Mouse (Mus musculus) gastrocnemius, postnatal 10 days (tissue): ENCODE measurements around the gene Parvb. TPM values are rescaled to one million over a fixed set of nuclear protein-coding genes. Genes with fewer than 3 reads are reported as not detected.
"Not testable (repeated sequence)": the region's sequence is repeated elsewhere in the genome, so short reads cannot be mapped to it uniquely, and the experiment has no call there.

Experiments
- DNase-seq: peaks from one replicate; pipeline ENCODE4 v3.0.0; 2021; ENCODE audit warnings: mixed read lengths
- total RNA-seq, 2 experiments: library from RNA; stranded (reverse); gene quantifications; 2 replicates each; pipeline ENCODE4 v1.2.3; 2021

The Parvb gene
- total RNA-seq, 2 experiments from 2014 or later = 80.9 to 83.6 TPM

DNA sequence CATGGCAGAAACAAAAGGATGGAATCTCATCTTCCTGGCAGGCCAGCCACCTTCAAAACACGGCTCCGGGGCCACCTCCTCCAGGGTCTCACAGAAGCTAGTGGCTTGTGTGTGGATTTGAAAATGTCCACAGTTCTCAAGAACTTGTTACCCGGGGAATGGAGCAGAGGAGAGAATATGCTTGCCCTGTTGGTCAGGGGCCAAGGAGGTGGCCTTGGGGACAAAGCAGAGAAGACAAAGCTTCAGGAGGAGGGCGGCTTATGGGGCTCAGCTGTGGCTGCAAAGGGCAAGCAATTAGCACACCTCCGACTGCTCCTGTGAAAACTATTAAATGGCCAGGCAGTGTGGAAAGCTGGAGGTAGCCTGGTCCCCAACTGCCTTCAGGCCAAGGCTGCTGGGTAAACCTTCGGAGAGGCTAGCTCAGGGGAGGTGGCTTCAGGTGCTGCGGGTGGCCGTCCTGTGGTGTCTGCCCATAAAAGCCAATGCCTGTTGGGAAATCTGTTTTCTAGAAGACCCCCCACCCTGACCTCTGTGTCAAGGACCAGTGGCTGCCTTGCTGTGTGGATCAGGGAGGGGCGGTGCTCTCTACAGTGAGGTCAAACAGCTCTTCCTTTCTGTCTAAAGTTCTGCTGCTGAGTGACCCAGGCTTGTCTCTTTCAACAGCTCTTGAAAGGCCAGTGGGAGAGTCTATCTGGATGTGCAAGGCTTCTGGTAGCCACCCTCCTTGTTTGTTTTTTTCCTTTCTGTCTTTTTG lies 26.9 kb downstream of the Parvb start:
- no peak for DNase-seq

DNA sequence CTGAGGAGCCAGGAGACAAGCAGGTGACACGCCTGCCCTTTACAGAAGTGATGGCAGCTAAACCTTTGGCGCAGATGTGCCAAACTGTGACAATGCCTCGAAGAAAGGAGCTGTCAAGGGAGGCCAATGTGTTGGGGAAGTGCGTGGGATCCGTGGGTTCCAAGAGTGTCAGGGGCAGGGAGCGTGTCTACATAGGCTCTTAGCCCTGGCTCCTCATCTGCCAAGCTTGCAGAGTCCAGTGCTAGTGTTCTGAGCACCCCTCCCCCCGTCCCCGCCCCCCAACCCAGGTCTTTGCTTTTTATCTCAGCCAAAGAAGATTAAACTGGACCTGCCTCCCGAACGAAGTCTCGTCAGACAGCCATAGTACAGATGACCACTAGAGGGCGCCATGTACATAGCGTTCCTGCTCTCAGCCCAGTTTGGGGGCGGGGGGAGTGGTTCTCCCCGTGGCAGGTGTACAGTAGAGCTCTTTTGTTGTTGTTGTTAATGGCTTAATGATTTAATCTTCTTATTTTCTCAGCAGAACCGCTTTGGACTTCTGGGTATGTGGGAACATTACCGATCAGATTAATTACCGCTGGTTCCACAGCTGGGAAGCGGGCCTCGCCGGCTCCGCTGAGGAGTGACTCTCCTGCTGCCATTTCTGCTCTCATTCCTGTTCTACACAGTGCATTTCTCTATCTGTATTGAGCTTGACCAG lies 28.4 kb downstream of the Parvb start:
- peak; percentile 79 for DNase-seq

DNA sequence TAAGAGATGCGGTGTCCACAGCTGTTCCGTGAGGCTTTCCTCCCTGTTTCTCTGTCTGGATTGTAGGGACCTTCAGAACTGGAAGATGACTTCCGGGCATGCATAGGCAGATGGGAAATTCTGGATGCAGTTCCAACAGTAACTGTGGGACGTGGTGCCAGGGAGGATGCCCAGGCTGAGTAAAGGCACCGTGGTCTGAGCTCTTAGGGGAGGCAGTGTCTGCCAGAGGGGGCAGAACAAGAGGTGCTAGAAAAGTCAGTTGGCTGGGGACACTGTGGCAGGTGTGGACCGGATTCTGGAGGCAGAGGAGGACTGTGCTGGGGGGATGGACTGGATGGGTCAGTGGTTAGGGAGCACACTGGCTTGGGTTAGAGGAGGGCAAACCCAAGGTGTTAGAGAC lies 30.8 kb downstream of the Parvb start:
- no peak for DNase-seq

GRCm38 (mm10) chr15:84263573-84263972 lies 31.7 kb downstream of the Parvb start:
- no peak for DNase-seq

DNA sequence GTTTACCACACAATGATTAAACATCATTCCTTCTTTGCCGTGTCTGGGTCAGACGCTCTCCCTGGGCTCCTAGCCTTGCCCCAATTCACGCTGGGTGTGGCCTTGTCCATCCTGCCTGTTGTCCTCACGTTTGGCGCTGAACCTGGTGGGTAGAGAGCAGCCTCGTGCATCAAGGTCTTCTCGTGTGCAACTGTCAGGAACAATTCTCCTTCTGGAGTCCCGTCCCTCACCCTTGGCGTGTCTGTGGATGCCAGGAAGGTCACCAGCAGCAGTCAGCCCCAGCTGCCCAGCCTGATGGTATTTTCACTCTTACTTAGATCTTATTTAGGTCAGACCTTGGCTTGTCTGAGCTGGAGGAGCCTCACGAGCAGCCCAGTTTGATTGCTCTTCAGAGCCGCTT lies 33.3 kb downstream of the Parvb start:
- no peak for DNase-seq

DNA sequence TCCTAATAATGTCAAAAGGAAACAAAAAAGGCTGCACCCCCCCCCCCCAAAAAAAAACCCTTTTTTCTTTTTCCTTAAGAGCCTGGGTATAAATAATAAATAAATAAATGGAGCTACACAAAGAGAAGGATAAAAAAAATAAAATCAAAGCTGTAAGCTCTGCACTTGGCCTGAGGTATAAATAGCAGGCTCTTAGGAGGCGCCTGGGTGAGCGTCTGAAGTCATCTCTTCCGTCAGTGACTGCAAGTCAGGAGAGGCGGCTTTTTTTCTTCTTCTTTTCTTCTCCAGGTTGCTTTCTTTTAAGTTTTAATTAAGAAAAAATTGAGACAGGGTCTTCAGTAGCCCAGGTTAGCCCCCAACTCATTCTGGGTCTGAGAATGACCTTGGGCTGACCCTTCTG lies 34.4 kb downstream of the Parvb start:
- DNase-seq = no peak

GRCm38 (mm10) chr15:84267720-84268260 lies 35.9 kb downstream of the Parvb start:
- DNase-seq = no peak

DNA sequence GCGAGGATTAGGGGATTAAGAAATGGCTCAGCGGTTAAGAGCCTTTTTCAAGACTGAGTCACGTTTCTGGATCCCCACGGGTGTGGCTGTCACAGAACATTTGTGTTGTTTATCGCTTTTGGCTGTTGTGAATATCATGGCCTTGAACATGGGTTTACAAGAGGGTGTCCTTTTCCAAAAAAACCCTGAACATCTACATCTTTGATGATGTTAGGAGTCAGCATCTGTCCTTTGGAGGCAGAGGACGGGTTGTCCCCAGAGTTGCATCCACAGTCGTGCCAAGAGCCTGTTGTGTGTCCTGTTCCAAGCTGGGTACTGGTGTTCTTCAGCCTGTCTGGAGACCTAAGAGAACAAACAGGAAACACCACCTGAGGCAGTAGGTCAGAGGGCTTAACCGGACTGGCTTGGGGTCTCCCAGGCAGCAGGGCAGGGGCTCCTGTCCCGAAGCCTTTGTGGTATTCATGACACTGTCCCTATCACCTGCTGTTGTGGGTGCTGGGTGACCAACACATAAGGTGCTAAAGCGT lies 37.3 kb downstream of the Parvb start:
- DNase-seq = no peak

GRCm38 (mm10) chr15:84270032-84270431 lies 38.2 kb downstream of the Parvb start:
- DNase-seq = no peak

GRCm38 (mm10) chr15:84270463-84270862 lies 38.6 kb downstream of the Parvb start:
- peak; percentile 33 for DNase-seq

DNA sequence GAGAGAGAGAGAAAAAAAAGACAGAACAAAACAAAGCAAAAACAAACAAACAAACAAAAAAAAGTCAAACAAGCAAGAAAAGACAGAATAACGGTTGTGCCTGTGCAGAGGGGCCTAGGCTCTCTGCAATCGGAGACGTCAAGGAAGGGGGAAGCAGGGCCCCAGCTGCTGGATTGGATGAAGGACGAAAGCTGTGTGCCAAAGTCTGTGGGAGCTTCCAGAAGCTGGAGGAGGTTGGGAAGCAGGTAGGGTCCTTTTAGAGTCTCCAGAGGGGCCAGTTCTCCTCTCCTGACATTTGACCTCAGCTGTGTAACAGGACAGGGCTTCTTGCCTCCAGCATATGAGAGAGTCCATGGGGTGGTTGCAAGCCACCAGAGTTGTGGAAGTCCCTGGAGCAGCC lies 44.2 kb downstream of the Parvb start:
- no peak for DNase-seq

GRCm38 (mm10) chr15:84278091-84278490 lies 46.2 kb downstream of the Parvb start:
- no peak for DNase-seq

DNA sequence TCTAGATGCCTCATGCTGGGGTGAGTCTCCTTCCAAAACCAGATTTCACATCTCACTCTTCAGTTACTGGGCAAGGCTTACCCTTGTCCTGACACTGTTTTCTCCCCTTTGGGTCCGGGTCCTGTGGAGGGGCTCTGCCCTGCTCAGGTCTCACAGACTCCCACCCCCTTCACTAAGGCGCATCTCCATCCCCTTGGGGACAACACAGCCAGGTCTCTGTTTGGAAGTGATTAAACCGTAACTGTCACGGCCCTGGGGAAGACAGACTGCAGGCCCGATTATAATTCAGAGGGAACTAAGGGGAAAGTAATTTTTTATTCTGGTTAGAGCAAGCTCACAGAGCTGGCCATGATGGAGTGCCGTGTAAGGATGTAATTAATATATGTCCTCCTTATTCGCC lies 46.8 kb downstream of the Parvb start:
- no peak for DNase-seq

DNA sequence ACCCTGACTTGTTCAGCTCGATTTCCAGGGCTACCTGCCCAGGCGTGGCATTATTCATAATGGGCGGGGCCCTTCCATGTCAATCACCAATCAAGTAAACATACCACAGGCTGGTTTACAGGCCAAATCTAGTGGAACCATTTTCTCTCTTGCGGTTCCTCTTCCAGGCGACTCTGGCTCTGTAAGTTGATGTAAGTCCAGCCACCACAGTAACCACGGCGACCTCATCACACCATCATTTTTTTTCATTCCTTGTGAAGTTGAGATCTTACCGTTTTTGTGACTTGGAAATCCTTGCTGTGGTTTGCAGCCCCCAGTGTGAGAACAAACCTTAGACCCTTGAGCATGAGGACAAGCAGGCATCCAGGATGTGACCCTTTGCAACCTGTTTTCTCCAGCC lies 48.5 kb downstream of the Parvb start:
- no peak for DNase-seq

DNA sequence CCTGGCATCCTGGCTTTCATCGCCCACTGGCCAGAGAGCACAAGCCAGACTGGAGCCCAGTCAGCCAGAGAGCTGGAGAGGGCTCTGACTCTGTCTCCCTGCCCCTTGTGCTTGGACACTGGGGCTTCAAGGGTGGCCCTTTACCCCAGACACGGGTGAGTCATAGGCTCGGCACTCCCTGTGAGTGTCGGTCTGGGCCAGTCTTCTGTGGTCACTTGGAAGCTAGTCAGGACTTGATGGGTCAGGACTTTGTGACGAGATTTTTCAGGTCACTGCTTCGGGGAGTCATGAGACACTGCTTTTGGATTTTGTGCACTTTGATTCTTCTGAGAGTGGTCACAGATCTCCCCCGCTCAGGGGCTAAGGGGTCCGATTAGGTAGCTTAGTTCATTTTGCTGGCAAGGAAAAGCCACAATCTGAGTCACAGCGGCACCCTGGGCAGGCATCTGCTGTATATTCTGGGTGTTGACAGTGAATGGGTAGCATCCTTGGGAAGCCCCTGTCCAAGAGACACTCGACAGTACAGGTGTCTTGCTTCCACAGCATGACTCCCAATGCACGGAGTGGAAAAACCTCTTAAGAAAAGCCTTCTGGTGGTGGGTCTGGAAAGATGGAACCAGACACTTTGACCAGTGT lies 49.0 kb downstream of the Parvb start:
- no peak for DNase-seq

- no peak for DNase-seq
These were observed 50.6 kb downstream of the Parvb start for GRCm38 (mm10) chr15:84282206-84283085.

DNA sequence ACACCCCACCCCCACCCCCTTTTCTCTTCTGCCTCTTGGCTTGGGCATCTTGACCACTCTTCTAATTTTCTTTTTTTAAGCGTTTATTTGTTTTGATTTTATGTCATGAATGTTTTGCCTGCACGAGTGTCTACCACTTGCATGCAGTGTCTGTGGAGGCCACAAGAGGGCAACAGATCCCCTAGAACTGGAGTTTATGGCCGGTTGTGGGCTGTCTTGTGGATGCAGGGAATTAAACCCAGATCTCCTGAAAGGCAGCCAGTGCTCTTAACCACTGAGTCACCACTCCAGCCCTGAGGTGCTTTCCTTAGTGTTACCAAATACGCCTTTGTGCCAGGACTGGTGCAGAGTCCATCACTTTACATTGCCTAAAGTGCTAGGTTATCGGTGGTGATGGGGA lies 52.2 kb downstream of the Parvb start:
- DNase-seq = peak; percentile 34

DNA sequence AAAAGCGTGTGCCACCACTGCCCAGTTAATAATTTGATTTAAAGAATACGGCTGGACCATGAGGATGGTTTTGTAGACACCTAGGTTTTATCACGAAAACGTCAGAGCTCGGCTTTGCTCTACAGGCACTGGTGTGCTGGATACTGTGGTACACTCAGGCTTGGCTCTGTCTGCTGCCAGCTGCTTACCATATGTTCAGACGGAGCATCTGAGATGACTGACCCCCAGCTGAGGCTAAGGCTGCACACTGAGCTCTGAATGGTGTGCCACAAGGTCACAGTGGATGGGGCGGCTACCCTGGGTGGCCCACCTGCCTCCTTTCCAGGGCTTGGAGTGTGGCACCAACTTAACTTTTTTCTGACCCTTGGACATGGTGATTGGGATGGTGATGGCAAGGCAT lies 53.6 kb downstream of the Parvb start:
- no peak for DNase-seq

DNA sequence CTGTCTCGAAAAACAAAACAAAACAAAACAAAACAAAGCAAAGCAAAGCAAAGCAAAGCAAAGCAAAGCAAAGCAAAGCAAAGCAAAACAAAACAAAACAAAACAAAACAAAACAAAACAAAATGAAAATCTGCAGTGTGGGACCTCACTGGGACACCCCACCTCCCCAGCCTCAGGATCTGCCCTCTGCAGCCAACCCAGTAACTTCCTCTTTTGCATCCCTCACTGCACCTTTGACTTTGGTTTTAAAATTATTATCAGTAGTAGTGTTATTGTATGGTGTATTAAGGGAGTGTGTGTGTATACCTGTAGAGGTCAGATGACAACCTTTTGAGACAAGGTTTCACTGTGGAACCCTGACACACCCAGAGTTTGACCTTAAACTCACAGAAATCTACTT lies 57.1 kb downstream of the Parvb start:
- DNase-seq = not testable (repeated sequence)

DNA sequence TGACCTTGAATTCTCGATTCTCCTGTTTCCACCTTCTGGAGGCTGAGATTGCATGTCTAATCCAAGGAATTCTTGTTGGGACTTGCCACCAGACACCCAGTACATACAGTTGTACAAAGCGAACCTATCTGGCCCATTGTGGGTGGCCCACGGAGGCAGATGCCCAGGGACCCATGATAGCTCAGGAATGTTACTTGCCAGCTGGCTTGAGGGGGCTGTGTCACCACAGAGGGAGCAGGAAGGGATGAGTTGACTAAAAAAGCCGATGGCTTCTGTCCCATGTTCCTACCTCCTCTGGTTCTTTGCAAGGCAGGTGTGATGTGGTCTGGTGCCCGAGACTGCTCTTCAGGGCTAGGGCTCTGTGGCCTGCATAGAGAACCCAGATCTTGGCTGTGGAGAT lies 59.3 kb downstream of the Parvb start:
- DNase-seq = no peak

- no peak for DNase-seq
These were observed 61.7 kb downstream of the Parvb start for GRCm38 (mm10) chr15:84293590-84293989.

GRCm38 (mm10) chr15:84294391-84294790 lies 62.5 kb downstream of the Parvb start:
- no peak for DNase-seq
